Mouse (Mus musculus) naive thymus-derived CD4-positive, alpha-beta T cell, adult 2 months (primary cell): ENCODE data around the gene Tesmin.
A peak's percentile ranks its signal among the peaks of the same experiment; 100 is the strongest.

Source experiments
- DNase-seq: peaks from one replicate; pipeline ENCODE4 v3.0.0-alpha.2; 2011; ENCODE audit warnings: low read depth

The Tesmin gene

GRCm38 (mm10) chr19:3394216-3394615 lies 5.6 kb downstream of the Tesmin start:
- no peak for DNase-seq

GRCm38 (mm10) chr19:3400057-3400456 lies 11.4 kb downstream of the Tesmin start:
- no peak for DNase-seq

- no peak for DNase-seq
These were observed 12.8 kb downstream of the Tesmin start for GRCm38 (mm10) chr19:3401504-3401903.

- no peak for DNase-seq
These were observed 13.3 kb downstream of the Tesmin start for GRCm38 (mm10) chr19:3401943-3402342.

- no peak for DNase-seq
These were observed 13.7 kb downstream of the Tesmin start for GRCm38 (mm10) chr19:3402390-3402789.

GRCm38 (mm10) chr19:3404030-3404429 lies 15.4 kb downstream of the Tesmin start:
- DNase-seq, result no peak

GRCm38 (mm10) chr19:3405531-3406281 lies 17.0 kb downstream of the Tesmin start:
- DNase-seq, result no peak

GRCm38 (mm10) chr19:3414268-3414733 lies 25.6 kb downstream of the Tesmin start, which contains the start of gene Gal:
Gene Gal, minus strand, starts transcription at chr19:3414544.
- DNase-seq, result no peak

- DNase-seq, result no peak
These were observed 30.6 kb downstream of the Tesmin start for GRCm38 (mm10) chr19:3419251-3419650.

GRCm38 (mm10) chr19:3422488-3422887 lies 33.8 kb downstream of the Tesmin start:
- no peak for DNase-seq

GRCm38 (mm10) chr19:3422981-3423380 lies 34.3 kb downstream of the Tesmin start:
- DNase-seq, result no peak

- DNase-seq, result no peak
These were observed 35.6 kb downstream of the Tesmin start for GRCm38 (mm10) chr19:3424214-3424613.

- no peak for DNase-seq
These were observed 39.6 kb downstream of the Tesmin start for GRCm38 (mm10) chr19:3428057-3428830.

- DNase-seq, result no peak
These were observed 40.6 kb downstream of the Tesmin start for GRCm38 (mm10) chr19:3429156-3429816.

GRCm38 (mm10) chr19:3431066-3431465 lies 42.4 kb downstream of the Tesmin start:
- DNase-seq, result no peak

GRCm38 (mm10) chr19:3431969-3432368 lies 43.3 kb downstream of the Tesmin start:
- DNase-seq, result no peak

GRCm38 (mm10) chr19:3434124-3434523 lies 45.5 kb downstream of the Tesmin start:
- no peak for DNase-seq

- no peak for DNase-seq
These were observed 46.0 kb downstream of the Tesmin start for GRCm38 (mm10) chr19:3434641-3435040.

- no peak for DNase-seq
These were observed 47.2 kb downstream of the Tesmin start for GRCm38 (mm10) chr19:3435824-3436223.

GRCm38 (mm10) chr19:3436840-3437239 lies 48.2 kb downstream of the Tesmin start:
- DNase-seq, result peak; percentile 41

GRCm38 (mm10) chr19:3437980-3438379 lies 49.3 kb downstream of the Tesmin start:
- no peak for DNase-seq

GRCm38 (mm10) chr19:3440667-3441066 lies 52.0 kb downstream of the Tesmin start:
- DNase-seq, result no peak

GRCm38 (mm10) chr19:3441092-3441491 lies 52.4 kb downstream of the Tesmin start:
- no peak for DNase-seq
